ENCODE assay signal across 23 mouse cellular contexts in the genomic region with DNA sequence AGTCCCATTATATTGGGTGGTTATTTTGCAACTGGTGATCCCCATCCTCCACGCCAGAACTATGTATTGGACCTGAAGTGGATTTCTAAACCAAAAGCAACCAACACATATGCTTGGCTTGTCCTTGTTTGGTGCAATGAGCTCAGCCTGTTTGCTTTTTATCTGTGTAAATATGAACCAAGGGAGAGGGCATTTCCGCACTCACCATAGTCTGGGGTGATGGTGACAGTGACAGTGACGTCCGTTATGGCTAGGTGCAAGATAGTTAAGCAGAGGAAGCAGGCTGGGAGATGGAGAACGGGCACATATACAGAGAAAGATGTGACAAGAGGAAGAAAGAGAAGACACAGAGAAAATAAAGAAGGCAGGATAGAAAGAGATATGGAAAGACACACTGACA. TPM values are rescaled to one million over a fixed set of nuclear protein-coding genes. Genes with fewer than 3 reads are reported as not detected.
DNase-seq lines count a peak whose midpoint lies in the region; ATAC-seq and TF ChIP-seq lines count a peak whose summit lies in the region.
"Had no signal": no experiment of that assay in that cellular context is flagged by ENCODE, and none has a peak within 500 bp of the region (broad histone marks: within the 10 kb centered on the region; RNA-seq: fewer than 3 reads in every experiment).

No protein-coding gene starts in this region.

- peaks cover 20% of the 10 kb centered on the region for H3K27me3 ChIP-seq in liver, embryonic 16.5 days (ENCODE audit: control insufficient read depth, insufficient read depth, low read depth, low read length)
- H3K27me3 ChIP-seq in liver, embryonic 11.5 days (replicated peaks; ENCODE audit: control insufficient read depth, insufficient read depth, low read length) = peaks cover 5% of the 10 kb centered on the region; the same call in 1 of the 2 replicates
- peaks cover 9% of the 10 kb centered on the region; the same call in 1 of the 2 replicates for H3K27me3 ChIP-seq in liver, postnatal 0 days (ENCODE audit: insufficient read depth, low read length)
- peaks cover 28% of the 10 kb centered on the region for H3K27me3 ChIP-seq in liver, embryonic 12.5 days (replicated peaks)
- no peaks in the 10 kb centered on the region for H3K27me3 ChIP-seq in neural tube, embryonic 15.5 days (replicated peaks)
- H3K27me3 ChIP-seq: CH12.LX, Patski had no signal

- TF ChIP-seq EP300 in liver, postnatal 0 days (IDR thresholded peaks at IDR 0.05; ENCODE audit: low read depth) = no peak

- no peak overlapping the region for H3K9ac ChIP-seq in liver, embryonic 16.5 days (ENCODE audit: low read depth, low read length)
- no peak overlapping the region for H3K9ac ChIP-seq in liver, embryonic 11.5 days (ENCODE audit: low read depth, low read length)
- H3K9ac ChIP-seq in liver, postnatal 0 days (replicated peaks) = no peak overlapping the region
- no peak overlapping the region for H3K9ac ChIP-seq in liver, embryonic 12.5 days
- no peak overlapping the region for H3K9ac ChIP-seq in neural tube, embryonic 15.5 days (replicated peaks)

- TF ChIP-seq CTCF in liver, postnatal 0 days (IDR thresholded peaks at IDR 0.05; ENCODE audit: low read depth) = no peak

- no peak overlapping the region for H3K27ac ChIP-seq in liver, embryonic 16.5 days (ENCODE audit: low read length)
- H3K27ac ChIP-seq in liver, embryonic 11.5 days (ENCODE audit: low read depth, low read length) = no peak overlapping the region
- no peak overlapping the region for H3K27ac ChIP-seq in liver, postnatal 0 days (ENCODE audit: low read depth)
- H3K27ac ChIP-seq in liver, embryonic 12.5 days = no peak overlapping the region
- no peak overlapping the region for H3K27ac ChIP-seq in neural tube, embryonic 15.5 days (replicated peaks)

- no peaks in the 10 kb centered on the region for H3K4me1 ChIP-seq in liver, embryonic 16.5 days (ENCODE audit: control insufficient read depth, low read depth, low read length)
- H3K4me1 ChIP-seq in liver, embryonic 11.5 days (replicated peaks; ENCODE audit: control insufficient read depth, insufficient read depth, low read length) = peaks cover 3% of the 10 kb centered on the region; the same call in 1 of the 2 replicates
- no peaks in the 10 kb centered on the region for H3K4me1 ChIP-seq in liver, postnatal 0 days (ENCODE audit: insufficient read depth)
- 0 out of 2 replicates have a peak, but pooled peaks cover under 1% of the 10 kb centered on the region for H3K4me1 ChIP-seq in liver, embryonic 12.5 days
- peaks cover 6% of the 10 kb centered on the region for H3K4me1 ChIP-seq in neural tube, embryonic 15.5 days

- 51% methylated on average over 5 of the region's 5 CpGs for WGBS in liver, embryonic 16.5 days (ENCODE audit: insufficient replicate concordance)
- WGBS in liver, embryonic 11.5 days = 69% methylated on average over 5 of the region's 5 CpGs
- 53% methylated on average over 5 of the region's 5 CpGs for WGBS in liver, postnatal 0 days (ENCODE audit: insufficient replicate concordance)
- WGBS in liver, embryonic 12.5 days (ENCODE audit: insufficient replicate concordance) = 52% methylated on average over 5 of the region's 5 CpGs
- 85% methylated on average over 5 of the region's 5 CpGs for WGBS in neural tube, embryonic 15.5 days

- no peak overlapping the region for H3K4me2 ChIP-seq in liver, embryonic 16.5 days (ENCODE audit: low read depth, low read length)
- H3K4me2 ChIP-seq in liver, embryonic 11.5 days = no peak overlapping the region
- H3K4me2 ChIP-seq in liver, postnatal 0 days (ENCODE audit: low read depth, low read length) = no peak overlapping the region
- no peak overlapping the region for H3K4me2 ChIP-seq in liver, embryonic 12.5 days
- H3K4me2 ChIP-seq in neural tube, embryonic 15.5 days = no peak overlapping the region

- intact Hi-C loops in heart, postnatal 10 days (cut with DNase I) = no loop called here

- no peak overlapping the region for H3K4me3 ChIP-seq in liver, embryonic 16.5 days (ENCODE audit: low read depth, low read length)
- H3K4me3 ChIP-seq in liver, embryonic 11.5 days (ENCODE audit: low read depth, low read length) = no peak overlapping the region
- H3K4me3 ChIP-seq in liver, postnatal 0 days (ENCODE audit: low read depth, low read length) = no peak overlapping the region
- no peak overlapping the region for H3K4me3 ChIP-seq in liver, embryonic 12.5 days
- H3K4me3 ChIP-seq in neural tube, embryonic 15.5 days (replicated peaks) = no peak overlapping the region

- no peaks in the 10 kb centered on the region for H3K9me3 ChIP-seq in liver, embryonic 16.5 days (replicated peaks; ENCODE audit: control insufficient read depth, low read length)
- H3K9me3 ChIP-seq in liver, embryonic 11.5 days (ENCODE audit: control insufficient read depth, low read length) = no peaks in the 10 kb centered on the region
- no peaks in the 10 kb centered on the region for H3K9me3 ChIP-seq in liver, postnatal 0 days (ENCODE audit: low read length)
- H3K9me3 ChIP-seq in liver, embryonic 12.5 days (replicated peaks) = no peaks in the 10 kb centered on the region
- H3K9me3 ChIP-seq in neural tube, embryonic 15.5 days (replicated peaks) = no peaks in the 10 kb centered on the region

- ATAC-seq in liver, embryonic 16.5 days (ENCODE audit: low read depth) = 0 out of 2 replicates have a peak, but pooled peaks have one; percentile 13
- no peak for ATAC-seq in liver, embryonic 11.5 days (replicated peaks; ENCODE audit: low FRiP score)
- ATAC-seq in liver, postnatal 0 days = peak; percentile 85
- no peak for ATAC-seq in liver, embryonic 12.5 days
- no peak for ATAC-seq in neural tube, embryonic 15.5 days (ENCODE audit: low FRiP score)
- ATAC-seq: activated CD4-positive, CD25-positive, alpha-beta regulatory T cell, adult 4 months; CD4-positive, CD25-positive, alpha-beta regulatory T cell, adult 4 months; Patski had no signal

- H3K36me3 ChIP-seq in liver, embryonic 16.5 days (ENCODE audit: control insufficient read depth, insufficient read depth) = no peaks in the 10 kb centered on the region
- H3K36me3 ChIP-seq in liver, embryonic 11.5 days (ENCODE audit: control insufficient read depth, insufficient read depth, low read length) = no peaks in the 10 kb centered on the region
- no peaks in the 10 kb centered on the region for H3K36me3 ChIP-seq in liver, postnatal 0 days (replicated peaks; ENCODE audit: insufficient read depth, low read length)
- no peaks in the 10 kb centered on the region for H3K36me3 ChIP-seq in liver, embryonic 12.5 days
- H3K36me3 ChIP-seq in neural tube, embryonic 15.5 days = no peaks in the 10 kb centered on the region
- H3K36me3 ChIP-seq: G1E had no signal

- DNase-seq in heart, adult 11 months = peak; percentile 58
- no peak for DNase-seq in heart, postnatal 10 days
- DNase-seq in liver, embryonic 11.5 days (ENCODE audit: low spot score) = no peak
- DNase-seq in liver, postnatal 0 days = no peak
- DNase-seq in neural tube, embryonic 10.5 days (ENCODE audit: extremely low spot score, low spot score) = peak; percentile 2
- DNase-seq: adrenal gland, adult 2 months; adrenal gland, adult 8-10 months; adrenal gland, postnatal 10 days; adrenal gland, postnatal 14 days; adrenal gland, postnatal 25 days; adrenal gland, postnatal 36 days; B cell, adult 2 months; cerebellum, adult 11 months; cerebellum, adult 11-12 months had no signal

RNA-seq across cellular contexts. Expression of a gene that starts 3.5 kb away (rescaled TPM):
- 10 to 100 TPM; 30.9 to 31.2 TPM for total RNA-seq in heart, postnatal 10 days (2021)
- 1.4 and 1.6 TPM in 2 replicates for polyA plus RNA-seq in liver, embryonic 16.5 days (2015; fragmentation: Nextera tagmentation; extraction: Ambion mirVana)
- polyA plus RNA-seq in liver, embryonic 11.5 days (2014; fragmentation: Nextera tagmentation; extraction: Ambion mirVana) = 13.6 and 16.6 TPM in 2 replicates
- 2.3 and 2.4 TPM in 2 replicates for polyA plus RNA-seq in liver, postnatal 0 days (2015; fragmentation: Nextera tagmentation; extraction: Ambion mirVana)
- 4.7 and 5.9 TPM in 2 replicates for polyA plus RNA-seq in liver, embryonic 12.5 days (2016; fragmentation: Nextera tagmentation; extraction: Ambion mirVana)
- polyA plus RNA-seq in neural tube, embryonic 15.5 days (2015; fragmentation: Nextera tagmentation; extraction: Ambion mirVana) = 20.7 and 26.8 TPM in 2 replicates
- total RNA-seq: CH12.LX, MEL had no signal
- polyA plus RNA-seq: activated CD4-positive, CD25-positive, alpha-beta regulatory T cell, adult 4 months; CD4-positive, CD25-positive, alpha-beta regulatory T cell, adult 4 months; G1E had no signal

RNA-seq across cellular contexts. Expression of a gene that starts 48.7 kb away (rescaled TPM):
- 10 to 100 TPM; 22.4 to 23.3 TPM for total RNA-seq in heart, postnatal 10 days (2021)
- 0.12 and 0.18 TPM in 2 replicates for polyA plus RNA-seq in liver, embryonic 16.5 days (2015; fragmentation: Nextera tagmentation; extraction: Ambion mirVana)
- 25.0 and 25.8 TPM in 2 replicates for polyA plus RNA-seq in liver, embryonic 11.5 days (2014; fragmentation: Nextera tagmentation; extraction: Ambion mirVana)
- 0.36 TPM in 2 replicates for polyA plus RNA-seq in liver, postnatal 0 days (2015; fragmentation: Nextera tagmentation; extraction: Ambion mirVana)
- 10.5 and 10.9 TPM in 2 replicates for polyA plus RNA-seq in liver, embryonic 12.5 days (2016; fragmentation: Nextera tagmentation; extraction: Ambion mirVana)
- 211 and 276 TPM in 2 replicates for polyA plus RNA-seq in neural tube, embryonic 15.5 days (2015; fragmentation: Nextera tagmentation; extraction: Ambion mirVana)
- total RNA-seq: G1E, MEL had no signal
- polyA plus RNA-seq: activated CD4-positive, CD25-positive, alpha-beta regulatory T cell, adult 4 months; G1E had no signal

Comparison
In these comparisons a context has a peak if more than half of its experiments do, and no peak if none do; other contexts are left out.
1. DNase-seq: peak in heart, adult 11 months (single experiment) and neural tube, embryonic 10.5 days (single experiment); none in heart, postnatal 10 days (0 of 2), liver, embryonic 11.5 days (single experiment) and liver, postnatal 0 days (single experiment).
2. ATAC-seq: peak in liver, embryonic 16.5 days (single experiment) and liver, postnatal 0 days (single experiment); none in liver, embryonic 11.5 days (single experiment), liver, embryonic 12.5 days (single experiment) and neural tube, embryonic 15.5 days (single experiment).